Mouse (Mus musculus): Measurements from ENCODE around the gene Slc18b1.

GRCm38 (mm10) chr10:23838910-23839309 is 42.1 kb downstream of the Slc18b1 start:
- TF ChIP-seq CTCF (IDR thresholded peaks at IDR 0.05; ENCODE audit: borderline replicate concordance, insufficient read depth, low read length) (no peak), POLR2A (IDR thresholded peaks at IDR 0.05; ENCODE audit: low read depth, low read length) (no peak)

Data from embryonic fibroblast, embryonic 13.5 days (primary cell).